ENCODE assay signal across 29 mouse cellular contexts in the genomic region with DNA sequence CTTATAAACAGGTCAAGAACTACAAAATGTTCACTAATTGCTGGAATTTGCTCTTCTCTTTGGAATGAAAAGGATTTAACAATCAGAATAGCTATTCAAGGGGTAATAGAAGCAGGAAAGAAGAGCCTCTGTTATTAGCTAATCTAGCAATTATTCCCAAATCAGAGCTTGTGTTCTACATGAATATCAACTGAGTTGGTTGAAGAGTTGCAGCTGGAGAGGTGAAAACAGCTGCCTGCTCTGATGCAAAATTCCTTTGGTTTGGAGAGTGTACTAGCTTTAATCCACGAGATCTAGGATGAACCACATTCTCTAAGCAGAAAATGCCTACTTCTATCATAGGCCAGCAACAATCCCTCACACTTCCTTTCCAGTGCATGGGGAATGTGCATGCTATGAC.
DNase-seq lines count a peak whose midpoint lies in the region; ATAC-seq and TF ChIP-seq lines count a peak whose summit lies in the region.
"Had no signal": no experiment of that assay in that cellular context is flagged by ENCODE, and none has a peak within 500 bp of the region (broad histone marks: within the 10 kb centered on the region; RNA-seq: fewer than 3 reads in every experiment).

No protein-coding gene starts in this region.

- 36% methylated on average over 1 of the region's 1 CpGs for WGBS in embryonic facial prominence, embryonic 14.5 days
- 62% methylated on average over 1 of the region's 1 CpGs for WGBS in embryonic facial prominence, embryonic 10.5 days
- WGBS in kidney, postnatal 0 days: 33% methylated on average over 1 of the region's 1 CpGs

- no peak overlapping the region for H3K9ac ChIP-seq in embryonic facial prominence, embryonic 14.5 days (ENCODE audit: low read depth, low read length)
- no peak overlapping the region for H3K9ac ChIP-seq in kidney, postnatal 0 days (ENCODE audit: low read depth, low read length)
- H3K9ac ChIP-seq: heart, embryonic 15.5 days; kidney, embryonic 15.5 days; liver, embryonic 12.5 days; liver, postnatal 0 days; midbrain, embryonic 12.5 days; neural tube, embryonic 12.5 days had no signal

- no peaks in the 10 kb centered on the region; the same call in 1 of the 2 replicates for H3K4me1 ChIP-seq in embryonic facial prominence, embryonic 14.5 days (ENCODE audit: control insufficient read depth, insufficient read depth, low read length)
- H3K4me1 ChIP-seq in embryonic facial prominence, embryonic 10.5 days: peaks cover 11% of the 10 kb centered on the region
- no peaks in the 10 kb centered on the region for H3K4me1 ChIP-seq in kidney, postnatal 0 days (replicated peaks; ENCODE audit: insufficient read depth, low read length)
- H3K4me1 ChIP-seq: heart, embryonic 15.5 days; liver, embryonic 12.5 days; midbrain, embryonic 12.5 days; neural tube, embryonic 12.5 days had no signal

- DNase-seq in embryonic facial prominence, embryonic 14.5 days (ENCODE audit: low spot score): peak; percentile 70
- no peak for DNase-seq in embryonic facial prominence, embryonic 10.5 days (ENCODE audit: low spot score)
- peak; percentile 50 for DNase-seq in kidney, postnatal 0 days (ENCODE audit: low spot score)
- DNase-seq in kidney, postnatal 36 days: no peak
- DNase-seq in lung, postnatal 10 days: peak; percentile 10
- DNase-seq in lung, adult 18-20 months: no peak
- no peak for DNase-seq in left cerebral cortex, postnatal 14 days (ENCODE audit: low spot score in 2 of 2)
- no peak for DNase-seq in embryo, embryonic 9.5 days (ENCODE audit: extremely low spot score)
- DNase-seq: adrenal gland, adult 8-10 months; cerebellum, adult 11-12 months; cerebellum, adult 9-11 months; gastrocnemius, postnatal 10 days; kidney, adult 18-20 months; kidney, postnatal 4 days; liver, postnatal 0 days; lung, postnatal 4 days; right cerebral cortex, adult 18-20 months; spleen, adult 18-20 months; thymus, adult 2 months; thymus, postnatal 36 days had no signal

- no peaks in the 10 kb centered on the region for H3K27me3 ChIP-seq in embryonic facial prominence, embryonic 14.5 days (replicated peaks; ENCODE audit: control insufficient read depth, insufficient read depth, low read length)
- no peaks in the 10 kb centered on the region for H3K27me3 ChIP-seq in embryonic facial prominence, embryonic 10.5 days (replicated peaks; ENCODE audit: low read depth, poor library complexity, severe bottlenecking)
- no peaks in the 10 kb centered on the region for H3K27me3 ChIP-seq in kidney, postnatal 0 days (ENCODE audit: insufficient read depth, low read length)
- H3K27me3 ChIP-seq: CH12.LX; heart, embryonic 15.5 days; kidney, embryonic 15.5 days; liver, embryonic 12.5 days; megakaryocyte, embryonic 14.5 days; midbrain, embryonic 12.5 days; neural tube, embryonic 12.5 days had no signal

- peak; percentile 22; the same call in 1 of the 2 replicates for ATAC-seq in embryonic facial prominence, embryonic 14.5 days (ENCODE audit: low read depth)
- ATAC-seq in kidney, postnatal 0 days (replicated peaks; ENCODE audit: low FRiP score, low read depth): no peak
- ATAC-seq: hindbrain, embryonic 16.5 days; liver, embryonic 12.5 days; liver, postnatal 0 days had no signal

- no peaks in the 10 kb centered on the region for H3K9me3 ChIP-seq in embryonic facial prominence, embryonic 14.5 days (ENCODE audit: control insufficient read depth, low read length)
- H3K9me3 ChIP-seq in embryonic facial prominence, embryonic 10.5 days: no peaks in the 10 kb centered on the region
- no peaks in the 10 kb centered on the region for H3K9me3 ChIP-seq in kidney, postnatal 0 days (replicated peaks; ENCODE audit: low read length)
- H3K9me3 ChIP-seq: heart, embryonic 15.5 days; kidney, embryonic 15.5 days; liver, embryonic 12.5 days; megakaryocyte, embryonic 14.5 days; midbrain, embryonic 12.5 days; neural tube, embryonic 12.5 days had no signal

- intact Hi-C loops in left cerebral cortex, postnatal 14 days (cut with DNase I): no loop called here

- no peak overlapping the region for H3K4me3 ChIP-seq in embryonic facial prominence, embryonic 14.5 days (ENCODE audit: low read depth, low read length)
- H3K4me3 ChIP-seq in embryonic facial prominence, embryonic 10.5 days: no peak overlapping the region
- H3K4me3 ChIP-seq in kidney, postnatal 0 days (replicated peaks; ENCODE audit: low read depth, low read length): no peak overlapping the region
- H3K4me3 ChIP-seq: heart, embryonic 15.5 days; kidney, embryonic 15.5 days; liver, embryonic 12.5 days; megakaryocyte, embryonic 14.5 days; midbrain, embryonic 12.5 days; myocyte; neural tube, embryonic 12.5 days had no signal

- no peak overlapping the region for H3K4me2 ChIP-seq in embryonic facial prominence, embryonic 14.5 days (ENCODE audit: low read depth, low read length)
- H3K4me2 ChIP-seq in kidney, postnatal 0 days (ENCODE audit: low read length): no peak overlapping the region
- H3K4me2 ChIP-seq: heart, embryonic 15.5 days; kidney, embryonic 15.5 days; liver, embryonic 12.5 days; midbrain, embryonic 12.5 days; neural tube, embryonic 12.5 days had no signal

- no peak for TF ChIP-seq CTCF in kidney, postnatal 0 days (IDR thresholded peaks at IDR 0.05; ENCODE audit: low read depth)

- H3K27ac ChIP-seq in embryonic facial prominence, embryonic 14.5 days (replicated peaks; ENCODE audit: low read depth, low read length): no peak overlapping the region
- H3K27ac ChIP-seq in embryonic facial prominence, embryonic 10.5 days (replicated peaks): no peak overlapping the region
- H3K27ac ChIP-seq in kidney, postnatal 0 days: no peak overlapping the region
- H3K27ac ChIP-seq: heart, embryonic 15.5 days; kidney, embryonic 15.5 days; liver, embryonic 12.5 days; midbrain, embryonic 12.5 days; neural tube, embryonic 12.5 days had no signal

- no peaks in the 10 kb centered on the region for H3K36me3 ChIP-seq in embryonic facial prominence, embryonic 14.5 days (ENCODE audit: control insufficient read depth, insufficient read depth, low read length)
- no peaks in the 10 kb centered on the region for H3K36me3 ChIP-seq in embryonic facial prominence, embryonic 10.5 days (replicated peaks)
- no peaks in the 10 kb centered on the region for H3K36me3 ChIP-seq in kidney, postnatal 0 days (ENCODE audit: insufficient read depth, low read length)
- H3K36me3 ChIP-seq: heart, embryonic 15.5 days; kidney, embryonic 15.5 days; liver, embryonic 12.5 days; midbrain, embryonic 12.5 days; neural tube, embryonic 12.5 days had no signal

Comparison
In these comparisons a context has a peak if more than half of its experiments do, and no peak if none do; other contexts are left out.
1. DNase-seq: peak in embryonic facial prominence, embryonic 14.5 days (single experiment), kidney, postnatal 0 days (single experiment) and lung, postnatal 10 days (single experiment); none in embryonic facial prominence, embryonic 10.5 days (single experiment), kidney, postnatal 36 days (0 of 2), lung, adult 18-20 months (0 of 2), left cerebral cortex, postnatal 14 days (0 of 2) and embryo, embryonic 9.5 days (single experiment).